Mouse (Mus musculus): ENCODE measurements around the gene Baz2b. TPM values are rescaled to one million over a fixed set of nuclear protein-coding genes. Genes with fewer than 3 reads are reported as not detected.

Gene Baz2b
- polyA plus RNA-seq, 1 experiment from 2014 or later, result 74.7 TPM

- H3K27me3 ChIP-seq (ENCODE audit: control insufficient read depth, insufficient read depth, low read length), result no peaks in the 10 kb centered on the region
- no peak overlapping the region for H3K4me2 ChIP-seq
- ATAC-seq (ENCODE audit: low FRiP score) (no peak), DNase-seq (ENCODE audit: low spot score, missing footprints) (no peak)
- H3K36me3 ChIP-seq (ENCODE audit: control insufficient read depth, insufficient read depth, low read length), result no peaks in the 10 kb centered on the region
- WGBS, result 90% methylated on average over 3 of the region's 3 CpGs
- no peaks in the 10 kb centered on the region for H3K9me3 ChIP-seq (ENCODE audit: control insufficient read depth, low read length)
- H3K4me3 ChIP-seq (ENCODE audit: low read depth, low read length), result no peak overlapping the region
- no peak overlapping the region for H3K27ac ChIP-seq (ENCODE audit: low read depth, low read length)
- no peaks in the 10 kb centered on the region for H3K4me1 ChIP-seq (ENCODE audit: control insufficient read depth, insufficient read depth, low read length)
- no peak overlapping the region for H3K9ac ChIP-seq (ENCODE audit: low read length)
Measured at GRCm38 (mm10) chr2:60030991-60031390, 178.6 kb downstream of the Baz2b start.

- H3K4me3 ChIP-seq (ENCODE audit: low read depth, low read length), result no peak overlapping the region
- H3K4me2 ChIP-seq, result no peak overlapping the region
- H3K27me3 ChIP-seq (ENCODE audit: control insufficient read depth, insufficient read depth, low read length), result no peaks in the 10 kb centered on the region
- no peaks in the 10 kb centered on the region for H3K36me3 ChIP-seq (ENCODE audit: control insufficient read depth, insufficient read depth, low read length)
- DNase-seq (ENCODE audit: low spot score, missing footprints) (no peak), ATAC-seq (ENCODE audit: low FRiP score) (no peak)
- H3K4me1 ChIP-seq (ENCODE audit: control insufficient read depth, insufficient read depth, low read length), result no peaks in the 10 kb centered on the region
- no peaks in the 10 kb centered on the region for H3K9me3 ChIP-seq (ENCODE audit: control insufficient read depth, low read length)
- no peak overlapping the region for H3K9ac ChIP-seq (ENCODE audit: low read length)
- no peak overlapping the region for H3K27ac ChIP-seq (ENCODE audit: low read depth, low read length)
- WGBS, result 90% methylated on average over 5 of the region's 5 CpGs
Measured at GRCm38 (mm10) chr2:60029020-60029419, 180.6 kb downstream of the Baz2b start.

GRCm38 (mm10) chr2:60027166-60027565, 182.5 kb downstream of the Baz2b start:
- Histone ChIP-seq H3K27ac (ENCODE audit: low read depth, low read length) (no peak overlapping the region), H3K9ac (ENCODE audit: low read length) (no peak overlapping the region), H3K27me3 (ENCODE audit: control insufficient read depth, insufficient read depth, low read length) (no peaks in the 10 kb centered on the region), H3K36me3 (ENCODE audit: control insufficient read depth, insufficient read depth, low read length) (no peaks in the 10 kb centered on the region), H3K9me3 (ENCODE audit: control insufficient read depth, low read length) (no peaks in the 10 kb centered on the region), H3K4me1 (ENCODE audit: control insufficient read depth, insufficient read depth, low read length) (no peaks in the 10 kb centered on the region), H3K4me3 (ENCODE audit: low read depth, low read length) (no peak overlapping the region), H3K4me2 (no peak overlapping the region)
- 94% methylated on average over 5 of the region's 5 CpGs for WGBS
- ATAC-seq (ENCODE audit: low FRiP score) (no peak), DNase-seq (ENCODE audit: low spot score, missing footprints) (no peak)

DNA sequence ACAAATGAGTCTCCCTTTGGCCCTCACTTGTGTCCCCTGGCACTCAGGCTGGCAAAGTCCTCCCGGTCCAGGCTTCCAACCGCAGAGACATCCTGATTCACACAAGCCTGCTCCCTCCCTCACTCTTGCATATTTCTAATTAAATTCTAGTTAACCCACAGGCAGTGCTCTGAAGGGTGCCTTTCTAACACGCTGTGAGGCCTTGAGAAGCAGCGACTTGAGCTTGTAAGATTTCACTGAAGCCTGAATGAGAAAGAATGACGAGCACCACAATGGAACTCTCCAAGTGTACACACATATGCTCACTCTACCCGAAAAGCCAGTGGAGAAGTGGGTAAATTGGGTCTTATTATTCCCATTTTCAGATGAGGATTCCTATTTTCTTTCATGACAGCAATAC, 183.1 kb downstream of the Baz2b start:
- H3K27me3 ChIP-seq (ENCODE audit: control insufficient read depth, insufficient read depth, low read length), result no peaks in the 10 kb centered on the region
- DNase-seq (ENCODE audit: low spot score, missing footprints), result no peak
- H3K9ac ChIP-seq (ENCODE audit: low read length), result no peak overlapping the region

DNA sequence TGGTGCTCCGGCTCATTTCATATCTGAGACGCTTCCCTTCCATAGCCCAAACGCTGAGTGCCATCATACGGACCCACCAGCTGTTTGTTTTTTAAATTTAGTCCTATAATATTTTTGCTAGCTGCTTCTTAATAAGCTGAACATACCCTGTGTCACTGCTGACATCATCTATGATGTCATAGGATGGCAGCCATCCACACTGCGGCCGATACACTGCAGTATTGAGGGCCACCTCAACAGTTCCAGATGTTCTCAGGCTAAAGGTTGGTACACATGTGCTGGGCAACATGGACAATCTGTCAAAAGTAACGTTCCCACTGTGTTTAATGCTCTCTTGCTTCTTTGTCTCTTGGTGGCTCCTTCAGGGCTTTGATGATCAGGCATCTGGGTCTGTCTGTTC, 185.9 kb downstream of the Baz2b start:
- H3K9ac ChIP-seq (ENCODE audit: low read length), result no peak overlapping the region
- no peaks in the 10 kb centered on the region for H3K4me1 ChIP-seq (ENCODE audit: control insufficient read depth, insufficient read depth, low read length)
- H3K27me3 ChIP-seq (ENCODE audit: control insufficient read depth, insufficient read depth, low read length), result no peaks in the 10 kb centered on the region
- H3K4me2 ChIP-seq, result no peak overlapping the region
- WGBS, result 89% methylated on average over 7 of the region's 7 CpGs
- H3K36me3 ChIP-seq (ENCODE audit: control insufficient read depth, insufficient read depth, low read length), result no peaks in the 10 kb centered on the region
- ATAC-seq (ENCODE audit: low FRiP score), result no peak
- no peak for DNase-seq (ENCODE audit: low spot score, missing footprints)
- no peak overlapping the region for H3K27ac ChIP-seq (ENCODE audit: low read depth, low read length)
- H3K9me3 ChIP-seq (ENCODE audit: control insufficient read depth, low read length), result no peaks in the 10 kb centered on the region
- no peak overlapping the region for H3K4me3 ChIP-seq (ENCODE audit: low read depth, low read length)

More for the DNA sequence above, 183.1 kb downstream of the Baz2b start:
- ATAC-seq (ENCODE audit: low FRiP score), result no peak
- H3K4me3 ChIP-seq (ENCODE audit: low read depth, low read length), result no peak overlapping the region
- 44% methylated on average over 6 of the region's 6 CpGs for WGBS
- H3K27ac ChIP-seq (ENCODE audit: low read depth, low read length), result no peak overlapping the region
- no peaks in the 10 kb centered on the region for H3K36me3 ChIP-seq (ENCODE audit: control insufficient read depth, insufficient read depth, low read length)
- no peaks in the 10 kb centered on the region for H3K4me1 ChIP-seq (ENCODE audit: control insufficient read depth, insufficient read depth, low read length)
- no peaks in the 10 kb centered on the region for H3K9me3 ChIP-seq (ENCODE audit: control insufficient read depth, low read length)
- no peak overlapping the region for H3K4me2 ChIP-seq

DNA sequence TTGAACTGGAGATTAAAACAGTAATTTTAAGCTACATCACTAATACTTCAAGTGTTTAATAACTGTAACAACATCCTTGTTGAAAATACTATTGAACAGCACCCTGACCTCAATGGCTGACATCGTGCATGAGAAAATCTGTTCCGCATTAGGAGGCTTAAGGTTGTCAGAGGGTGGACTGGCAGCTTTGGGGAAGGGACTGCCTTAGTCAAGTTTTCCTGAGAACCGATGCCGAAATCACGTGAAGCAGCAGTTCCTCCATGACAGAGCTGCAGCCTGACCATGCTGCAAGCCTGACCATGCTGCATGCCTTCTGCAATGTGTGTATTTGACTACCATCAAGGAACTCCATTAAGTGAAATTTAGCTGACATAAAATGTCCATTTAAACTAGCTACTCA, 188.1 kb downstream of the Baz2b start:
- H3K4me2 ChIP-seq, result no peak overlapping the region
- H3K27me3 ChIP-seq (ENCODE audit: control insufficient read depth, insufficient read depth, low read length), result no peaks in the 10 kb centered on the region
- no peak overlapping the region for H3K9ac ChIP-seq (ENCODE audit: low read length)
- no peaks in the 10 kb centered on the region for H3K9me3 ChIP-seq (ENCODE audit: control insufficient read depth, low read length)
- ATAC-seq (ENCODE audit: low FRiP score) (no peak), DNase-seq (ENCODE audit: low spot score, missing footprints) (no peak)
- 53% methylated on average over 5 of the region's 5 CpGs for WGBS
- H3K36me3 ChIP-seq (ENCODE audit: control insufficient read depth, insufficient read depth, low read length), result no peaks in the 10 kb centered on the region
- H3K4me3 ChIP-seq (ENCODE audit: low read depth, low read length), result no peak overlapping the region
- no peak overlapping the region for H3K27ac ChIP-seq (ENCODE audit: low read depth, low read length)
- no peaks in the 10 kb centered on the region for H3K4me1 ChIP-seq (ENCODE audit: control insufficient read depth, insufficient read depth, low read length)

GRCm38 (mm10) chr2:60021138-60021537, 188.5 kb downstream of the Baz2b start:
- Histone ChIP-seq H3K27ac (ENCODE audit: low read depth, low read length) (no peak overlapping the region), H3K4me2 (no peak overlapping the region), H3K27me3 (ENCODE audit: control insufficient read depth, insufficient read depth, low read length) (no peaks in the 10 kb centered on the region), H3K9me3 (ENCODE audit: control insufficient read depth, low read length) (no peaks in the 10 kb centered on the region), H3K4me1 (ENCODE audit: control insufficient read depth, insufficient read depth, low read length) (no peaks in the 10 kb centered on the region), H3K36me3 (ENCODE audit: control insufficient read depth, insufficient read depth, low read length) (no peaks in the 10 kb centered on the region), H3K9ac (ENCODE audit: low read length) (no peak overlapping the region), H3K4me3 (ENCODE audit: low read depth, low read length) (no peak overlapping the region)
- WGBS, result 95% methylated on average over 6 of the region's 6 CpGs
- ATAC-seq (ENCODE audit: low FRiP score) (no peak), DNase-seq (ENCODE audit: low spot score, missing footprints) (no peak)

GRCm38 (mm10) chr2:60019546-60020250, 189.9 kb downstream of the Baz2b start:
- WGBS, result 99% methylated on average over 3 of the region's 3 CpGs
- H3K4me3 ChIP-seq (ENCODE audit: low read depth, low read length), result no peak overlapping the region
- H3K9me3 ChIP-seq (ENCODE audit: control insufficient read depth, low read length), result no peaks in the 10 kb centered on the region
- H3K4me2 ChIP-seq, result no peak overlapping the region
- ATAC-seq (ENCODE audit: low FRiP score) (no peak), DNase-seq (ENCODE audit: low spot score, missing footprints) (no peak)
- no peaks in the 10 kb centered on the region for H3K4me1 ChIP-seq (ENCODE audit: control insufficient read depth, insufficient read depth, low read length)
- no peak overlapping the region for H3K9ac ChIP-seq (ENCODE audit: low read length)
- no peaks in the 10 kb centered on the region for H3K27me3 ChIP-seq (ENCODE audit: control insufficient read depth, insufficient read depth, low read length)
- H3K36me3 ChIP-seq (ENCODE audit: control insufficient read depth, insufficient read depth, low read length), result no peaks in the 10 kb centered on the region
- H3K27ac ChIP-seq (ENCODE audit: low read depth, low read length), result no peak overlapping the region

DNA sequence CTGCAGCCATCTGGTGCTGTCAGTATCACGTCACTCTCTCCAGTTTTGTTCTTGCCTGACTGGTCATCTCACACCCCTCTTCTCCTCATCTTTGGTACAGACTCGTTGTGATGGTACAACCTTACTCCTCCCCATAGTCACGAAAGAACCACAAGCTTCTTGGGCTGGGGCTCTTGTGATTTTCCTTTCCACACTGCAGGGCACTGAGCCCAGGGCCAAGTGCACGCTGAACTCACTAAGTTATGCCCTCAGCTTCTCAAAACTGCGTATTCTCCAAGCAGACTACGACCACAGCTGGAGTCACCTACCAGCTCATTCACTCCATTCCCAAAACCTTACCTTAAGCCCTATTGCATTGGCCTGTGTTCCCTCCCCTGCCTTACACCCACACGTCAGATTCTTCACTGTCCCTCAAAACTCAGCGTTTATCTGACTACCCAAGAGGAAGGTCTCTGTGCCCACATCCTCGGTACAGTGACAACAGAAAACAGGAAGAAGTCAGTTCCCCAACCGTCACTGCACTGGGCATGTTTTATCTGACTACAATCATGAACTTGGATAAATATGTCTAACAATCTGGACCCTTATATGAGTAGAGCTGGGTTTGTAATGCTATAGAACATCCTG, 190.7 kb downstream of the Baz2b start:
- H3K4me3 ChIP-seq (ENCODE audit: low read depth, low read length), result no peak overlapping the region
- no peaks in the 10 kb centered on the region for H3K4me1 ChIP-seq (ENCODE audit: control insufficient read depth, insufficient read depth, low read length)
- H3K9me3 ChIP-seq (ENCODE audit: control insufficient read depth, low read length), result no peaks in the 10 kb centered on the region
- ATAC-seq (ENCODE audit: low FRiP score) (no peak), DNase-seq (ENCODE audit: low spot score, missing footprints) (no peak)
- no peaks in the 10 kb centered on the region for H3K27me3 ChIP-seq (ENCODE audit: control insufficient read depth, insufficient read depth, low read length)
- H3K4me2 ChIP-seq, result no peak overlapping the region
- H3K36me3 ChIP-seq (ENCODE audit: control insufficient read depth, insufficient read depth, low read length), result no peaks in the 10 kb centered on the region
- no peak overlapping the region for H3K9ac ChIP-seq (ENCODE audit: low read length)
- H3K27ac ChIP-seq (ENCODE audit: low read depth, low read length), result no peak overlapping the region
- WGBS, result 92% methylated on average over 10 of the region's 10 CpGs
